Mouse (Mus musculus): ENCODE results near the gene Galnt7.

The Galnt7 gene

GRCm38 (mm10) chr8:57585831-57586230 is 67.0 kb downstream of the Galnt7 start:
- peak in 1 of 2 experiments; percentile 37 for DNase-seq (ENCODE audit: inconsistent age in 2 of 2, low spot score in 1 of 2)

- DNase-seq (ENCODE audit: inconsistent age in 2 of 2, low spot score in 1 of 2), result no peak
These were observed 67.7 kb downstream of the Galnt7 start for GRCm38 (mm10) chr8:57585128-57585442.

GRCm38 (mm10) chr8:57584416-57585127 is 68.3 kb downstream of the Galnt7 start:
- peak in 1 of 2 experiments; percentile 50 for DNase-seq (ENCODE audit: inconsistent age in 2 of 2, low spot score in 1 of 2)

- DNase-seq (ENCODE audit: inconsistent age in 2 of 2, low spot score in 1 of 2), result no peak
These were observed 73.0 kb downstream of the Galnt7 start for GRCm38 (mm10) chr8:57579845-57580244.

GRCm38 (mm10) chr8:57577301-57577700 is 75.5 kb downstream of the Galnt7 start:
- DNase-seq (ENCODE audit: inconsistent age in 2 of 2, low spot score in 1 of 2), result no peak

GRCm38 (mm10) chr8:57576238-57576637 is 76.6 kb downstream of the Galnt7 start:
- DNase-seq (ENCODE audit: inconsistent age in 2 of 2, low spot score in 1 of 2), result peak; percentile 77 to 88

GRCm38 (mm10) chr8:57575336-57575735 is 77.5 kb downstream of the Galnt7 start:
- DNase-seq (ENCODE audit: inconsistent age in 2 of 2, low spot score in 1 of 2), result no peak

- peak; percentile 76 to 89 for DNase-seq (ENCODE audit: inconsistent age in 2 of 2, low spot score in 1 of 2)
These were observed 78.4 kb downstream of the Galnt7 start for GRCm38 (mm10) chr8:57574398-57574797.

- DNase-seq (ENCODE audit: inconsistent age in 2 of 2, low spot score in 1 of 2), result no peak
These were observed 79.0 kb downstream of the Galnt7 start for GRCm38 (mm10) chr8:57573844-57574243.

GRCm38 (mm10) chr8:57569886-57570285 is 82.9 kb downstream of the Galnt7 start:
- no peak for DNase-seq (ENCODE audit: inconsistent age in 2 of 2, low spot score in 1 of 2)

GRCm38 (mm10) chr8:57569400-57569795 is 83.4 kb downstream of the Galnt7 start:
- DNase-seq (ENCODE audit: inconsistent age in 2 of 2, low spot score in 1 of 2), result no peak

GRCm38 (mm10) chr8:57568633-57569399 is 84.0 kb downstream of the Galnt7 start:
- DNase-seq (ENCODE audit: inconsistent age in 2 of 2, low spot score in 1 of 2), result no peak

- DNase-seq (ENCODE audit: inconsistent age in 2 of 2, low spot score in 1 of 2), result no peak
These were observed 84.8 kb downstream of the Galnt7 start for GRCm38 (mm10) chr8:57567998-57568397.

GRCm38 (mm10) chr8:57565039-57565438 is 87.8 kb downstream of the Galnt7 start:
- no peak for DNase-seq (ENCODE audit: inconsistent age in 2 of 2, low spot score in 1 of 2)

GRCm38 (mm10) chr8:57563726-57564125 is 89.1 kb downstream of the Galnt7 start:
- DNase-seq (ENCODE audit: inconsistent age in 2 of 2, low spot score in 1 of 2), result no peak

- DNase-seq (ENCODE audit: inconsistent age in 2 of 2, low spot score in 1 of 2), result no peak
These were observed 90.1 kb downstream of the Galnt7 start for GRCm38 (mm10) chr8:57562741-57563140.

GRCm38 (mm10) chr8:57560926-57561325 is 91.9 kb downstream of the Galnt7 start:
- DNase-seq (ENCODE audit: inconsistent age in 2 of 2, low spot score in 1 of 2), result no peak

- DNase-seq (ENCODE audit: inconsistent age in 2 of 2, low spot score in 1 of 2), result no peak
These were observed 100.5 kb downstream of the Galnt7 start for GRCm38 (mm10) chr8:57552102-57553032.

- DNase-seq (ENCODE audit: inconsistent age in 2 of 2, low spot score in 1 of 2), result no peak
These were observed 105.3 kb downstream of the Galnt7 start for GRCm38 (mm10) chr8:57547581-57547980.

- DNase-seq (ENCODE audit: inconsistent age in 2 of 2, low spot score in 1 of 2), result no peak
These were observed 106.0 kb downstream of the Galnt7 start for GRCm38 (mm10) chr8:57546834-57547233.

- no peak for DNase-seq (ENCODE audit: inconsistent age in 2 of 2, low spot score in 1 of 2)
These were observed 106.4 kb downstream of the Galnt7 start for GRCm38 (mm10) chr8:57546401-57546800.
